Mouse (Mus musculus): Measurements from ENCODE around the gene Dtnbp1. TPM values are rescaled to one million over a fixed set of nuclear protein-coding genes. Genes with fewer than 3 reads are reported as not detected.

The Dtnbp1 gene
- polyA plus RNA-seq, 1 experiment = 63.7 TPM

- Histone ChIP-seq H3K27me3 (replicated peaks) (no peaks in the 10 kb centered on the region), H3K4me1 (peaks cover 59% of the 10 kb centered on the region), H3K4me3 (replicated peaks) (no peak overlapping the region), H3K9me3 (no peaks in the 10 kb centered on the region), H3K36me3 (replicated peaks; ENCODE audit: low read length) (peaks cover 75% of the 10 kb centered on the region)
- TF ChIP-seq GATA1 (IDR thresholded peaks at IDR 0.05; ENCODE audit: borderline replicate concordance, low read length) (no peak), FLI1 (IDR thresholded peaks at IDR 0.05; ENCODE audit: low read length) (no peak)
Measured at GRCm38 (mm10) chr13:44954232-44954568, 47.7 kb downstream of the Dtnbp1 start.

- H3K9me3 ChIP-seq = no peaks in the 10 kb centered on the region
- H3K36me3 ChIP-seq (replicated peaks; ENCODE audit: low read length) = peaks cover 74% of the 10 kb centered on the region
- no peak for TF ChIP-seq FLI1 (IDR thresholded peaks at IDR 0.05; ENCODE audit: low read length)
- H3K4me1 ChIP-seq = peaks cover 63% of the 10 kb centered on the region
- H3K27me3 ChIP-seq (replicated peaks) = no peaks in the 10 kb centered on the region
- H3K4me3 ChIP-seq (replicated peaks) = no peak overlapping the region
Measured at GRCm38 (mm10) chr13:44953546-44954231, 48.3 kb downstream of the Dtnbp1 start.

- TF ChIP-seq FLI1 (IDR thresholded peaks at IDR 0.05; ENCODE audit: low read length) (no peak), GATA1 (IDR thresholded peaks at IDR 0.05; ENCODE audit: borderline replicate concordance, low read length) (no peak)
- Histone ChIP-seq H3K4me1 (peaks cover 74% of the 10 kb centered on the region), H3K27me3 (replicated peaks) (no peaks in the 10 kb centered on the region), H3K36me3 (replicated peaks; ENCODE audit: low read length) (peaks cover 76% of the 10 kb centered on the region), H3K9me3 (no peaks in the 10 kb centered on the region), H3K4me3 (replicated peaks) (no peak overlapping the region)
Measured at GRCm38 (mm10) chr13:44952393-44953086, 49.4 kb downstream of the Dtnbp1 start.

- no peak overlapping the region for H3K4me3 ChIP-seq (replicated peaks)
- no peaks in the 10 kb centered on the region for H3K27me3 ChIP-seq (replicated peaks)
- peaks cover 69% of the 10 kb centered on the region for H3K36me3 ChIP-seq (replicated peaks; ENCODE audit: low read length)
- no peaks in the 10 kb centered on the region for H3K9me3 ChIP-seq
- peaks cover 49% of the 10 kb centered on the region for H3K4me1 ChIP-seq
- TF ChIP-seq FLI1 (IDR thresholded peaks at IDR 0.05; ENCODE audit: low read length) = no peak
- no peak for TF ChIP-seq GATA1 (IDR thresholded peaks at IDR 0.05; ENCODE audit: borderline replicate concordance, low read length)
Measured at GRCm38 (mm10) chr13:44948320-44949250, 53.4 kb downstream of the Dtnbp1 start.

- TF ChIP-seq FLI1 (IDR thresholded peaks at IDR 0.05; ENCODE audit: low read length) (no peak), GATA1 (IDR thresholded peaks at IDR 0.05; ENCODE audit: borderline replicate concordance, low read length) (no peak)
- H3K27me3 ChIP-seq (replicated peaks) = no peaks in the 10 kb centered on the region
- no peaks in the 10 kb centered on the region for H3K9me3 ChIP-seq
- peaks cover 47% of the 10 kb centered on the region for H3K4me1 ChIP-seq
- H3K4me3 ChIP-seq (replicated peaks) = no peak overlapping the region
- H3K36me3 ChIP-seq (replicated peaks; ENCODE audit: low read length) = peaks cover 77% of the 10 kb centered on the region
Measured at GRCm38 (mm10) chr13:44946880-44947635, 54.9 kb downstream of the Dtnbp1 start.

- peaks cover 50% of the 10 kb centered on the region for H3K4me1 ChIP-seq
- TF ChIP-seq FLI1 (IDR thresholded peaks at IDR 0.05; ENCODE audit: low read length) (no peak), GATA1 (IDR thresholded peaks at IDR 0.05; ENCODE audit: borderline replicate concordance, low read length) (no peak)
- H3K36me3 ChIP-seq (replicated peaks; ENCODE audit: low read length) = peaks cover 76% of the 10 kb centered on the region
- H3K9me3 ChIP-seq = no peaks in the 10 kb centered on the region
- no peak overlapping the region for H3K4me3 ChIP-seq (replicated peaks)
- no peaks in the 10 kb centered on the region for H3K27me3 ChIP-seq (replicated peaks)
Measured at GRCm38 (mm10) chr13:44943618-44944017, 58.3 kb downstream of the Dtnbp1 start.

GRCm38 (mm10) chr13:44939326-44940035 lies 62.5 kb downstream of the Dtnbp1 start:
- H3K27me3 ChIP-seq (replicated peaks) = no peaks in the 10 kb centered on the region
- peaks cover 66% of the 10 kb centered on the region for H3K36me3 ChIP-seq (replicated peaks; ENCODE audit: low read length)
- peaks cover 73% of the 10 kb centered on the region for H3K4me1 ChIP-seq
- no peak overlapping the region for H3K4me3 ChIP-seq (replicated peaks)
- H3K9me3 ChIP-seq = no peaks in the 10 kb centered on the region
- TF ChIP-seq GATA1 (IDR thresholded peaks at IDR 0.05; ENCODE audit: borderline replicate concordance, low read length) (no peak), FLI1 (IDR thresholded peaks at IDR 0.05; ENCODE audit: low read length) (no peak)

- Histone ChIP-seq H3K4me3 (replicated peaks) (peak overlapping the region; percentile 72), H3K9me3 (no peaks in the 10 kb centered on the region), H3K4me1 (peaks cover 83% of the 10 kb centered on the region), H3K36me3 (replicated peaks; ENCODE audit: low read length) (peaks cover 64% of the 10 kb centered on the region), H3K27me3 (replicated peaks) (no peaks in the 10 kb centered on the region)
- TF ChIP-seq FLI1 (IDR thresholded peaks at IDR 0.05; ENCODE audit: low read length) = no peak
- no peak for TF ChIP-seq GATA1 (IDR thresholded peaks at IDR 0.05; ENCODE audit: borderline replicate concordance, low read length)
Measured at GRCm38 (mm10) chr13:44937681-44938080, 64.3 kb downstream of the Dtnbp1 start.

- TF ChIP-seq GATA1 (IDR thresholded peaks at IDR 0.05; ENCODE audit: borderline replicate concordance, low read length) (no peak), FLI1 (IDR thresholded peaks at IDR 0.05; ENCODE audit: low read length) (no peak)
Measured at GRCm38 (mm10) chr13:44933575-44933974, 68.4 kb downstream of the Dtnbp1 start.

More at GRCm38 (mm10) chr13:44933575-44933974, 68.4 kb downstream of the Dtnbp1 start:
- Histone ChIP-seq H3K4me1 (peaks cover 79% of the 10 kb centered on the region), H3K4me3 (replicated peaks) (no peak overlapping the region), H3K36me3 (replicated peaks; ENCODE audit: low read length) (peaks cover 77% of the 10 kb centered on the region), H3K9me3 (no peaks in the 10 kb centered on the region), H3K27me3 (replicated peaks) (no peaks in the 10 kb centered on the region)

All from megakaryocyte, embryonic 14.5 days (primary cell).